Comparison of ENCODE assay signal across 9 mouse cellular contexts in the genomic region with DNA sequence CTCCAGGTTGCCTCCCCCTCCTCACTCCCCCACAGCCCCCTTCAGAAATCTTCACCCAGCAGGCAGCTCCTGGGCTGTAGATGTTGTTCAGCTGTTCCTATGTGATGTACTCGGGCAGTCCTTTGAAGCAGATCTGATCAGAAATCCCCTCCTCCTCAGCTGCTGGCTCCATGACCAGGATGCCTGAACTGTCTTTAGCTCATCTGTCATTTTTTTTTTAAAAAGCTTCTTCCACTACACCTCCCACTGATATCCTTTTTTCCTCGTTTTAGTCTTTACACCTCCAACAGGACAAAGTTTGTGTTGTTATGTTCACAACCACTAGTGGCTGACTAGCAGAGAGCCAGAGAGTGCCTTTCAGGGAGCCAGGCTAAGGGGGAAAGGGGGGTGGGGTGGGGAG.
DNase-seq lines count a peak whose midpoint lies in the region; ATAC-seq lines count a peak whose summit lies in the region.
"Had no signal": no experiment of that assay in that cellular context is flagged by ENCODE, and none has a peak within 500 bp of the region (broad histone marks: within the 10 kb centered on the region; RNA-seq: fewer than 3 reads in every experiment).

No protein-coding gene starts in this region.

- H3K27ac ChIP-seq in neural tube, embryonic 11.5 days (ENCODE audit: low read depth, low read length): no peak overlapping the region
- no peak overlapping the region for H3K27ac ChIP-seq in liver, embryonic 15.5 days (replicated peaks)

- H3K36me3 ChIP-seq in neural tube, embryonic 11.5 days (ENCODE audit: control insufficient read depth, insufficient read depth, low read length): no peaks in the 10 kb centered on the region
- no peaks in the 10 kb centered on the region for H3K36me3 ChIP-seq in liver, embryonic 15.5 days (replicated peaks)

- H3K4me1 ChIP-seq in neural tube, embryonic 11.5 days (ENCODE audit: control insufficient read depth, insufficient read depth, low read length): no peaks in the 10 kb centered on the region
- H3K4me1 ChIP-seq in liver, embryonic 15.5 days (replicated peaks): 0 out of 2 replicates have a peak, but pooled peaks cover 6% of the 10 kb centered on the region

- 0 out of 2 replicates have a peak, but pooled peaks have one; percentile 12 for ATAC-seq in frontal cortex, adult (ENCODE audit: low TSS enrichment)
- ATAC-seq in neural tube, embryonic 11.5 days (ENCODE audit: insufficient read depth, low FRiP score, low TSS enrichment): no peak
- ATAC-seq in liver, embryonic 15.5 days (ENCODE audit: insufficient read depth): no peak
- ATAC-seq in activated CD4-positive, CD25-positive, alpha-beta regulatory T cell, adult 4 months: no peak

- H3K4me3 ChIP-seq in neural tube, embryonic 11.5 days (ENCODE audit: low read depth, low read length): peak overlapping the region; percentile 67
- no peak overlapping the region for H3K4me3 ChIP-seq in liver, embryonic 15.5 days (replicated peaks)

- no peak for DNase-seq in frontal cortex, adult 2 months (ENCODE audit: extremely low spot score in 1 of 2, low spot score in 1 of 2)
- no peak for DNase-seq in neural tube, embryonic 11.5 days (ENCODE audit: low spot score)
- DNase-seq in neural tube, embryonic 10.5 days (ENCODE audit: extremely low spot score, low spot score): no peak
- DNase-seq in embryo, embryonic 10 days (ENCODE audit: low spot score): no peak
- DNase-seq in thymus, postnatal 25 days: no peak
- DNase-seq: gastrocnemius, postnatal 25 days had no signal

- no peaks in the 10 kb centered on the region for H3K9me3 ChIP-seq in neural tube, embryonic 11.5 days (ENCODE audit: control insufficient read depth, low read length)
- no peaks in the 10 kb centered on the region for H3K9me3 ChIP-seq in liver, embryonic 15.5 days (replicated peaks)

- no peak overlapping the region for H3K9ac ChIP-seq in neural tube, embryonic 11.5 days (ENCODE audit: low read length)
- no peak overlapping the region for H3K9ac ChIP-seq in liver, embryonic 15.5 days

- H3K27me3 ChIP-seq in neural tube, embryonic 11.5 days (ENCODE audit: control insufficient read depth, insufficient read depth, low read length): peaks cover 11% of the 10 kb centered on the region
- H3K27me3 ChIP-seq in liver, embryonic 15.5 days: peaks cover 54% of the 10 kb centered on the region

- H3K4me2 ChIP-seq in neural tube, embryonic 11.5 days (ENCODE audit: low read depth): peak overlapping the region; percentile 92
- peak overlapping the region; percentile 75 for H3K4me2 ChIP-seq in liver, embryonic 15.5 days

- 2% methylated on average over 2 of the region's 2 CpGs for WGBS in neural tube, embryonic 11.5 days
- WGBS in liver, embryonic 15.5 days (ENCODE audit: insufficient replicate concordance): 10% methylated on average over 2 of the region's 2 CpGs
